Mouse (Mus musculus) limb, embryonic 12.5 days (tissue): ENCODE data around the gene Abhd16a. TPM values are rescaled to one million over a fixed set of nuclear protein-coding genes. Genes with fewer than 3 reads are reported as not detected.
A peak's percentile ranks its signal among the peaks of the same experiment; 100 is the strongest.

ENCODE experiments used
- ATAC-seq: fragments of 200-750 bp; cut with Nextera tagmentation; 2 replicates; pipeline ENCODE4 v1.8.0; 2017; ENCODE audit warnings: low read depth, moderate TSS enrichment; ENCODE audit not compliant: insufficient number of reproducible peaks, insufficient read depth, low FRiP score, low TSS enrichment
- H3K27ac ChIP-seq: fragments of 300-500 bp; sonication (generic); 2 replicates; pipeline ENCODE4 v1.5.1; 2016; ENCODE audit warnings: mild to moderate bottlenecking, moderate library complexity
- H3K27me3 ChIP-seq: fragments of 300-500 bp; sonication (generic); 2 replicates; pipeline ENCODE4 v1.6.1; 2016; ENCODE audit warnings: mild to moderate bottlenecking, moderate library complexity
- H3K36me3 ChIP-seq: fragments of 300-500 bp; sonication (generic); 2 replicates; pipeline ENCODE4 v1.6.1; 2016; ENCODE audit warnings: mild to moderate bottlenecking, moderate library complexity
- H3K4me1 ChIP-seq: fragments of 300-500 bp; sonication (generic); replicated peaks from 2 replicates; pipeline ENCODE4 v1.6.1; 2016
- H3K4me2 ChIP-seq: fragments of 300-500 bp; sonication (generic); 2 replicates; pipeline ENCODE4 v1.6.1; 2016; ENCODE audit warnings: mild to moderate bottlenecking, moderate library complexity
- H3K4me3 ChIP-seq: fragments of 300-500 bp; sonication (generic); replicated peaks from 2 replicates; pipeline ENCODE4 v1.5.1; 2016; ENCODE audit warnings: mild to moderate bottlenecking
- H3K9ac ChIP-seq: fragments of 300-500 bp; sonication (generic); replicated peaks from 2 replicates; pipeline ENCODE4 v1.6.1; 2016; ENCODE audit warnings: mild to moderate bottlenecking, moderate library complexity
- H3K9me3 ChIP-seq: fragments of 300-500 bp; sonication (generic); 2 replicates; pipeline ENCODE4 v1.6.1; 2016; ENCODE audit warnings: mild to moderate bottlenecking, moderate library complexity
- WGBS: fragments of 180-500 bp; shearing (Covaris S2); methylation state at CpG from one replicate; pipeline ENCODE4 v1.1.7; 2016; 5-methylcytosine and 5-hydroxymethylcytosine counted together
- polyA plus RNA-seq: library from polyadenylated mRNA; unstranded; fragments of >200 nt; fragmentation: Nextera tagmentation; extraction: Ambion mirVana; gene quantifications from 2 replicates; pipeline ENCODE4 v1.2.1, GENCODE M21; 2016

The Abhd16a gene
- polyA plus RNA-seq, 1 experiment from 2014 or later: 74.5 TPM

DNA sequence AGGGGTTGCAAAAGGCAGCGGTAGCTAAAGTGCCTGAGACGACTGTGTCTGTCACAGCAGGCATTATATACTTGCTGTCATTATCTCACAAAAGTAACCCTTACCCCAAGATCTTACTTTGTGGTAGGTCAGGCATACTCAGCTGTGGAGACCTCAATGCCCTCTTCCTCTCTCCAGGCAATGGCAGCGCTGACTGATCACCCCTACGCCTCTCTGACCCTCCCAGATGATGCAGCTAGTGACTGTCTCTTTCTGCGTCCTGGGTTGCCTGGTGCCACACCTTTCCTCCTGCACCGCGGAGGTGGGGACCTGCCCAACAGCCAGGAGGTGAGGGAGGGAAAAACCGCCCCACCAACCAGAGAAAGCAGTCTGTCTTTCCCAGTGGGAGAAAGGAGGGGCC is 27.8 kb upstream of the Abhd16a start:
- ATAC-seq: no peak
- Histone ChIP-seq H3K27ac (no peak overlapping the region), H3K4me3 (0 out of 2 replicates have a peak overlapping the region, but pooled peaks have one; percentile 83), H3K4me1 (peaks cover 39% of the 10 kb centered on the region), H3K36me3 (peaks cover 56% of the 10 kb centered on the region), H3K9me3 (no peaks in the 10 kb centered on the region), H3K9ac (no peak overlapping the region), H3K27me3 (peaks cover 33% of the 10 kb centered on the region), H3K4me2 (no peak overlapping the region)
- WGBS: 84% methylated on average over 8 of the region's 8 CpGs

DNA sequence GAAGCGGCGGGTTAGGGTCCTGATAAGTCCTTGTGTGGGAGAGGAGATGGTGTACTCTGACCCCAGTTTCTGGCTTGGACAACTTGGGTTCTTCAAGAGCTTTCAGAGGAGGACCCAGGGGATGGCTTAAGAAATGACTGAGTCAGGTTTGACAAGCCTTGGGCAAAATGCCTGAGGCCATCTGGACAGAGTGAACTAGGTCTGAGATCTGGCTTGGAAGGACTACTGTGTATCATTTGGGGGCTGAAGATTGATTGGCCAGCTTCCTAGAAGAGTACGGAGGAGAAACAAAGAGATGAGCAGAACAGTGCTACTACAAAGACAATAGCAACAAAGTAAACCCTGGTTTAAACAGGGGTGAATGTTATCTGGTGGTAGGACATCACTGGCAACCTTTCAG is 25.6 kb upstream of the Abhd16a start:
- ATAC-seq: no peak
- Histone ChIP-seq H3K36me3 (peaks cover 36% of the 10 kb centered on the region), H3K4me1 (peaks cover 35% of the 10 kb centered on the region), H3K9ac (no peak overlapping the region), H3K9me3 (no peaks in the 10 kb centered on the region), H3K4me2 (no peak overlapping the region), H3K4me3 (no peak overlapping the region), H3K27me3 (peaks cover 55% of the 10 kb centered on the region), H3K27ac (no peak overlapping the region)
- WGBS: 93% methylated on average over 3 of the region's 3 CpGs

DNA sequence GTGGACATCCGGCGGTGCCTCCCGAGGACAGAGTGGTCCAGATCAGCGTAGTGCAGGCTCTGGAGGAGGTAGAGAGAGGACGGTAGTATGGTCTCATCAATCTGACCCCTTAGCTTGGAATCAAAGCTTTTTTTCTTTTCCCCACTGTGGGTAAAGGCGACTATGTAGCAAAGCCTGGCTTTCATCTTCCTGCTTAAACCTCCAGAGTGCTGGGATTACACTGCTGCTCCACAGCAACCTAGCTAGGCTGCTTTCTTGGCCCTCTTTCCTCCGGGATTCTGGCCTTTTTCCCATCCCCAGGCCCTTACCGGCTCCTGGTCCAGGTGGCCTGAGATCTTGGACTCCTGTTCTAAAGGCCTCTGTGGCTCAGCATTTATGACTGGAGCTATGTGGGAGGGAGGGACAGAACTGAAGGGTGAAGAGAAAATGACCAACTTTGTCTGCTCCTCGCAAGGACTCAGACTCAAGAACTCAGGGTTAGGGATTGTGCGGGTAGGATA is 24.6 kb upstream of the Abhd16a start:
- ATAC-seq: no peak
- H3K9me3 ChIP-seq: no peaks in the 10 kb centered on the region
- H3K9ac ChIP-seq: no peak overlapping the region
- WGBS: 29% methylated on average over 10 of the region's 10 CpGs
- H3K27ac ChIP-seq: no peak overlapping the region; the same call in 1 of the 2 replicates
- H3K36me3 ChIP-seq: peaks cover 36% of the 10 kb centered on the region
- peak overlapping the region; percentile 38 for H3K4me3 ChIP-seq
- peaks cover 64% of the 10 kb centered on the region for H3K27me3 ChIP-seq
- H3K4me1 ChIP-seq: peaks cover 32% of the 10 kb centered on the region
- peak overlapping the region; percentile 66 for H3K4me2 ChIP-seq

DNA sequence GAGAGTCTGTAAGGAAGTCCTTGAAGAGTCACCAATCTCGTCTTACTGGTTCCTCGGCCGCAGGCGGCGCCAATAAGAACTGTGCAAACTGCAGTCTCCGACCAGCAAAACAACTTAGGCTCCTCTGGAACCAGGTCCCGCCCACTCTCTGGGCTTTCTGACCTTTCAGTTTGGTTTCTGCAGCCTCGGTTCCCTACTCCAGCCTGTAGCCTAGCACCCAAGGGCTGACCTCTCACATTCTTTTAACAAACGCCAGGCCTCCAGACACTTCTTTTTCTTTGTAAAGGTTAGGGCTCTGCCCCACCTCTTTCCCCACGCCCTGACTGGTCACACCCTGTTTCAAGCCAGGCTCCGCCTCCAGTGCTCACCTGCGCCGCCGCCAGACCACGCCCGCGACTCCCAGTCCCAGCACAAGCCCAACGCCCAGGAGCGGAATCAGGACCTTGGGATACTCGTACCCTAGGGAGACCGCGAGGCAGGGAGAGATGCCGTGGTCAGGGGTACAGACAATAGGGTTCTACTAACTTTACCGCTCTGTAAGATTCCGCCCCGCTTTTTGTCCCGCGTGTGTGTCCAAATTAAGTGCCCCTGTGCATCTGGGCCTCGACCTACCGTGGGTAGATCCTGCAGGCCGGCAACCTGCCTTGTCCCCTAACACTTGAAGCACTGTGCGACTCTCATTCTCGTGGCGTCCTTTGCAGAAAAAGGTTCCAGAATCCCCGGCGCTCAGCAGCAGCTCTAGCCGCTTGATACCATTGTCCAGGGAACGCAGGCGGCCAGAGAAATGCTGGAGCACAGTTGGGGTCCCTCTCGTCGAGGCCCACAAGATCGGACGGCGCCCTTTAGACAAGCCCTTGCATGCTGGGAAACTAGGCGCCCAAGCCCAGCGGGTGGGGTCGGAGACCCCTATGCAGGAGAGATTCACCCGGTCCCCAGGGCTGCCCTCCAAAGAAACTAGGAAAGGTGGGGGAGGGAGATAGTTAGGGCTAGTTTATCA is 23.8 kb upstream of the Abhd16a start, which contains the start of gene Ly6g6c:
TSS of gene Ly6g6c (plus strand) at position 438 of the 997 bp plus-strand sequence.
- H3K36me3 ChIP-seq: peaks cover 34% of the 10 kb centered on the region
- H3K27ac ChIP-seq: peak within 1 kb of the TSS; percentile 47
- whole genome bisulfite sequencing: 2% methylated on average over 48 of the region's 48 CpGs
- H3K4me3 ChIP-seq: peak within 1 kb of the TSS; percentile 38
- H3K9me3 ChIP-seq: no peaks in the 10 kb centered on the region
- peak within 1 kb of the TSS; percentile 47 for H3K9ac ChIP-seq
- H3K4me1 ChIP-seq: peaks cover 28% of the 10 kb centered on the region
- peak within 1 kb of the TSS; percentile 66 for H3K4me2 ChIP-seq
- peak; percentile 21; the same call in 1 of the 2 replicates for ATAC-seq
- peaks cover 64% of the 10 kb centered on the region for H3K27me3 ChIP-seq

DNA sequence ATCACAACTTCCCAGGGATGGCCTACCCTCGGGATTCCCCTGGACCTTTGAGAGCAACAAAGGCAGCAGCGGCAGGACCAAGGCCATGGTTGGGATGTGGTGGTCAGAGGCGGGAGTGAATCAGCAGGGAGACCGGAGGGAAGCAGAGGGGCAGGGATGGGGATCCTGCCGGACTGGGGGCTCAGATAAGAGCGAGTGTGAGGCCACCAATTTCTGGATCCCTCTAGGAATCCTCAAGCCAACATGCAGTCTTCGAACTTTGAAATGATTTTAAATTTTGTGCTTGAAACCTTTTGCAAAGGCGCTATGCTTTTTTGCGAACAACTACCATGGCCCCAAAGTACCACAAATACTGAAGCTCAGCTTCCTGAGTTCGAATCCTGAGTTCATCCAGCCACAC is 23.0 kb upstream of the Abhd16a start, which contains the start of gene Mpig6b:
TSS of gene Mpig6b (minus strand) at position 101 of the 400 bp plus-strand sequence.
- Histone ChIP-seq H3K9me3 (no peaks in the 10 kb centered on the region), H3K4me1 (peaks cover 19% of the 10 kb centered on the region), H3K27ac (peak within 1 kb of the TSS; percentile 47; the same call in 1 of the 2 replicates), H3K36me3 (peaks cover 26% of the 10 kb centered on the region), H3K27me3 (peaks cover 64% of the 10 kb centered on the region), H3K4me2 (peak within 1 kb of the TSS; percentile 66), H3K9ac (peak within 1 kb of the TSS; percentile 47), H3K4me3 (peak within 1 kb of the TSS; percentile 38)
- 44% methylated on average over 10 of the region's 10 CpGs for WGBS
- no peak for ATAC-seq

DNA sequence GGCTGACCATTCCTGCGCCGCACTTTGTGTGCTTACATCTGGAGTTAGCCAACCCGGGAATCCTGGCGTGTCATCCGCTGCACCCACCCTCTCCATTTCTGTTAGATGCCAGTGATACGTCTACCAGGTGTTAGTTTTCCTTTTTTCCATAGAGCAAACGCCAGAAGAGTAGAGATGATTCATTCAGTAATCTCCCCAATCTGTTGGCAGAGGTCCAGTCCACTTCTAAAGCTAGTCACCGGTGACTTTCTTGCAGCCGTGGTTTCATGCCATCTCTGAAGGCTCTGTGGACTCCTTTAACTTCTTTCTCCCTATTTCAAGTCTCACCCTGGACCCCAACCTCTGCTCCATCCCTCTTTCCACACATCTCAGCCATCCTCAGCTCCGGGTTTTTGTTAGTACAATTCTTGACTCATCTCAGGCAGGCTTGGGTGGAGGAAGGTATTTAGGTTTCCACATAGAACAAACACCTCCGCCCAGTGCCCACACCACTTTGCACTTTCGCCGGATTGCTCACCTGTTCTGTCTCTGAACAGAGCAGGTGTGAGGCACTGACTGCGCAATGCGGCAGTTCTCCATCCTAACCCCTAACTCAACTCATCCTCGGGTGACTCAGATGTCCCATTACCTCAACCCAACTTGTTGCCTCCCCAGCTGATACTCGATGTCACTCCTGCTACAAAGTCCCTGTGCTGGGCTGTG is 20.7 kb upstream of the Abhd16a start:
- Histone ChIP-seq H3K27me3 (peaks cover 60% of the 10 kb centered on the region), H3K4me1 (peaks cover 15% of the 10 kb centered on the region), H3K36me3 (peaks cover 4% of the 10 kb centered on the region; the same call in 1 of the 2 replicates), H3K9me3 (no peaks in the 10 kb centered on the region), H3K27ac (no peak overlapping the region), H3K4me2 (no peak overlapping the region), H3K4me3 (no peak overlapping the region), H3K9ac (no peak overlapping the region)
- no peak for ATAC-seq
- WGBS: 84% methylated on average over 17 of the region's 17 CpGs

DNA sequence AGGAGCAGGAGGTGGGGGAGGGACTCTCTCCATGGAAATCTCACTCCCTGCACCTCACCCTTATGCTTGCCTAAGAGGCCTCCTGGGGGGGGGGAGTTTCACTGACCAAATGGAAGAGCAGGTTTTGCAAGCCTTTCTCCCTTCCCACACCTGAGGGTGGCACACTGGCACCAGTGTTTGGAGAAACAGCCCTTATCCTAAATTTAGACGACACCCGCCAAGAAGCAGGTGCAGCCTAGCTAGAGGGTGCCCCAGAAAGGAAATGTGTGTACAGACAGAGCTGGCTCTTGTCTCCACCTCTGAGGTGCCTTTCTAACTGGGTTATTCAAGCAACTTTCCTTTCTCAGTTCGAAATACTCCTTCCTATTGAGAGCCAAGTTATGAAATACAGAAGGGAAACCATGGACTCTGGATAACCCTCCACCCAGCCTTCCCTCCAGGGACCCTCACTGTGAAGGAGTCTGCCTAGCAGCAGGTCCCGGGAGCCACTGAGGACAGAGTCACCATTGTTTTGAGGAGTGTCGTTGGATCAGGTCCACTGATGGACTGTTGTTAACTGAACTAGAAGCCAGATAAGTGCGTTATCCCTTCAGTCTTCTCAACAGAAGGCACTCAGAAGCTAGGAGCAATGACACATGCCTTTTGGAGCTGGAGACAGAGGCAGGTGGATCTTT is 18.4 kb upstream of the Abhd16a start:
- 58% methylated on average over 6 of the region's 6 CpGs for WGBS
- no peak overlapping the region for H3K27ac ChIP-seq

DNA sequence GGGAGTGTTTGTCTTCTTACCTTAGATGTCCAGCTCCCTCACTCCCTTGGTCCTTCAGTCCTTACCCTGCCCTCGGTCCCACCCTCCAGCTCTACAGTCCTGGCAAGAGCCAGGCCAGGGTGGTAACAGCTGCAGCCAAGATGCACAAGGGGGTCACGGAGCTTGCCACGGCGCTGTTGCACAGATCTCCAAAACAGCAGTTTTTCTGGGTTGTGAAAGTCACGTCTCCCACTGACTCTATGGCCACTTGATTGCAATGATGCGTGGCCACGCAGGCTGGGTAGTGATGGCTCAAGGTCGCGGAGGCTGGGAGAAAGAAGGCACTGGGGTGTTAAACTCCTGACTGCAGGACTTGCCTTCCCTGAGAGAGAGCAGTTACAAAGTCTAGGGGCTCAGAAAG is 17.6 kb upstream of the Abhd16a start:
- no peak overlapping the region for H3K4me2 ChIP-seq
- H3K4me3 ChIP-seq: no peak overlapping the region
- H3K36me3 ChIP-seq: no peaks in the 10 kb centered on the region
- no peak for ATAC-seq
- peaks cover 30% of the 10 kb centered on the region for H3K27me3 ChIP-seq
- H3K4me1 ChIP-seq: peaks cover 10% of the 10 kb centered on the region
- WGBS: 76% methylated on average over 9 of the region's 9 CpGs
- H3K27ac ChIP-seq: no peak overlapping the region
- H3K9me3 ChIP-seq: no peaks in the 10 kb centered on the region
- no peak overlapping the region for H3K9ac ChIP-seq

More for the DNA sequence above, 18.4 kb upstream of the Abhd16a start:
- H3K27me3 ChIP-seq: peaks cover 37% of the 10 kb centered on the region
- ATAC-seq: no peak
- H3K4me2 ChIP-seq: no peak overlapping the region
- H3K4me1 ChIP-seq: peaks cover 9% of the 10 kb centered on the region
- no peaks in the 10 kb centered on the region for H3K36me3 ChIP-seq
- no peak overlapping the region for H3K9ac ChIP-seq
- H3K9me3 ChIP-seq: no peaks in the 10 kb centered on the region
- no peak overlapping the region for H3K4me3 ChIP-seq

DNA sequence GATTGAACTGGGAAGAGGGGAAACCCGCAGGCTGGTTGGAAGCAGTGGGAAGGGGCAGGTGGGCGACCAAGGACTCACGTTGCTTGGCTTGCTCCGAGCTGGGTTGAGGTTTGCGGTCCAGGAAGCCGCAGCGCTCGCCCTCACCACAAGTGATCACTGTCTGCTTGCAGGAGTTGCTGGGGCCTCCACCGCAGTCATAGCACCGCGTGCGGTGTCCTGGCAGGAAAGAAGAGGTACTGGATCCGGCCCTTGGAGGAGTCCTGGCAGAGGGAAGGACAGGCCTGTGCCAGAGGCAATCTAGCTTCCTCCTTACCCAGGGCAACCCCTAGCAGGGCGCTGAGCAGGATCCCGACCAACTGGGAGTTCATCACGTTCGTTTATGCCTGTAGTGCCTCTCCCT is 15.0 kb upstream of the Abhd16a start:
- H3K36me3 ChIP-seq: no peaks in the 10 kb centered on the region
- no peak for ATAC-seq
- H3K4me1 ChIP-seq: peaks cover 28% of the 10 kb centered on the region
- 0 out of 2 replicates have a peak overlapping the region, but pooled peaks have one; percentile 23 for H3K9ac ChIP-seq
- 36% methylated on average over 17 of the region's 17 CpGs for WGBS
- H3K9me3 ChIP-seq: no peaks in the 10 kb centered on the region
- 0 out of 2 replicates have a peak overlapping the region, but pooled peaks have one; percentile 10 for H3K4me2 ChIP-seq
- no peak overlapping the region for H3K27ac ChIP-seq
- H3K4me3 ChIP-seq: no peak overlapping the region
- peaks cover 20% of the 10 kb centered on the region for H3K27me3 ChIP-seq

DNA sequence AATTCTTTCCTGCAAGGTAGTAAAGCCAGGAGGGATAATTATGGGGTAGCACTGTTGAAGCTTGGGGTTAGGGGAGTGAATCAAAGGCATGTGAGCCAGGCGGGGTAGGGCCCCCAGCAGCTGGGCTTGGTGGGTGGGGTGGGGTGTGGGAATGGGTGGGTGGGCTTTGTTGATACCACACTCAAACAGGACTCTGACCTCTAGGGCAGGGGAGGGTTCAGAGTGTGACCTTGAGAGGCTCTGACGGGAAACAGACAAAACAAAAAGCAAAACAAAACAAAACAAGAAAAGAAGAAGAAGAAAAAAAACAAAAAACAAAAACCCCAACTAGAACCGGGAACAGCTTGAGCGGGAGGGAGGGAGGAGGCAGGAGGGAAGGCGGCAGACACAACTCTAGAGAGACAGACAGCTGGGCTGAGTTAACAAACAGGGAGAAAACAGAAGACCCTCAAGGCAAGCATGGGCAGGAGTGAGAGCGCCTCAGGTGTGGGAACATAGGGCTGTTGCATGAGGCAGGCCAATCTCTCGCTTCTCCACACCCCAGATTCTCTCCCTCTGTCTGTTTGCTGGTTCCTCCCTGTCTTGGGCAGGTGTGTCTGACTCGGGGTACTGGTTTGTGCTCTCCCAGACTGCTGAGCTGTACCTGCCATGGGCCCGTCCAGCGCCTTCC is 12.4 kb upstream of the Abhd16a start, which contains the start of gene Ly6g6e:
TSS of gene Ly6g6e (plus strand) at position 396 of the 670 bp plus-strand sequence.
- peak within 1 kb of the TSS; percentile 27; the same call in 1 of the 2 replicates for H3K9ac ChIP-seq
- WGBS: 20% methylated on average over 10 of the region's 10 CpGs
- H3K27ac ChIP-seq: 0 out of 2 replicates have a peak within 1 kb of the TSS, but pooled peaks have one; percentile 4
- no peaks in the 10 kb centered on the region for H3K9me3 ChIP-seq
- peaks cover 22% of the 10 kb centered on the region for H3K27me3 ChIP-seq
- no peaks in the 10 kb centered on the region for H3K36me3 ChIP-seq
- no peak for ATAC-seq
- peaks cover 28% of the 10 kb centered on the region for H3K4me1 ChIP-seq
- H3K4me3 ChIP-seq: peak within 1 kb of the TSS; percentile 9
- peak within 1 kb of the TSS; percentile 40 for H3K4me2 ChIP-seq
